Mouse (Mus musculus): ENCODE data around the gene Preb. TPM values are rescaled to one million over a fixed set of nuclear protein-coding genes. Genes with fewer than 3 reads are reported as not detected.
A peak's percentile ranks its signal among the peaks of the same experiment; 100 is the strongest.

Preb gene
- polyA plus RNA-seq, 1 experiment from 2014 or later: 121 TPM

- WGBS: 90% methylated on average over 6 of the region's 6 CpGs
These were observed 8.5 kb downstream of the Preb start for GRCm38 (mm10) chr5:30951706-30952105.

GRCm38 (mm10) chr5:30950922-30951321, 9.2 kb downstream of the Preb start:
- 90% methylated on average over 2 of the region's 2 CpGs for WGBS
- H3K27ac ChIP-seq (replicated peaks): no peak overlapping the region
- H3K4me1 ChIP-seq: peaks cover 15% of the 10 kb centered on the region
- no peak overlapping the region for H3K4me2 ChIP-seq (replicated peaks)
- no peaks in the 10 kb centered on the region for H3K9me3 ChIP-seq
- peaks cover 37% of the 10 kb centered on the region for H3K36me3 ChIP-seq
- ATAC-seq (ENCODE audit: low FRiP score, low read depth): no peak
- peaks cover 26% of the 10 kb centered on the region for H3K27me3 ChIP-seq
- H3K4me3 ChIP-seq: no peak overlapping the region
- no peak overlapping the region for H3K9ac ChIP-seq (replicated peaks)

More at GRCm38 (mm10) chr5:30951706-30952105, 8.5 kb downstream of the Preb start:
- no peaks in the 10 kb centered on the region for H3K9me3 ChIP-seq
- no peak overlapping the region for H3K4me2 ChIP-seq (replicated peaks)
- peaks cover 20% of the 10 kb centered on the region; the same call in 1 of the 2 replicates for H3K27me3 ChIP-seq
- peaks cover 40% of the 10 kb centered on the region for H3K36me3 ChIP-seq
- no peak for ATAC-seq (ENCODE audit: low FRiP score, low read depth)
- no peak overlapping the region for H3K9ac ChIP-seq (replicated peaks)
- no peak overlapping the region for H3K4me3 ChIP-seq
- no peak overlapping the region for H3K27ac ChIP-seq (replicated peaks)
- peaks cover 15% of the 10 kb centered on the region for H3K4me1 ChIP-seq

GRCm38 (mm10) chr5:30950451-30950850, 9.7 kb downstream of the Preb start:
- H3K27ac ChIP-seq (replicated peaks): peak overlapping the region; percentile 35; the same call in 1 of the 2 replicates
- peak overlapping the region; percentile 69 for H3K4me2 ChIP-seq (replicated peaks)
- peaks cover 15% of the 10 kb centered on the region for H3K4me1 ChIP-seq
- H3K4me3 ChIP-seq: peak overlapping the region; percentile 51
- no peaks in the 10 kb centered on the region for H3K9me3 ChIP-seq
- WGBS: 69% methylated on average over 4 of the region's 4 CpGs
- H3K36me3 ChIP-seq: peaks cover 33% of the 10 kb centered on the region
- peak; percentile 5; the same call in 1 of the 2 replicates for ATAC-seq (ENCODE audit: low FRiP score, low read depth)
- peak overlapping the region; percentile 46 for H3K9ac ChIP-seq (replicated peaks)
- H3K27me3 ChIP-seq: peaks cover 30% of the 10 kb centered on the region

GRCm38 (mm10) chr5:30949654-30950326, 10.4 kb downstream of the Preb start:
- H3K36me3 ChIP-seq: peaks cover 26% of the 10 kb centered on the region
- H3K4me1 ChIP-seq: peaks cover 21% of the 10 kb centered on the region
- ATAC-seq (ENCODE audit: low FRiP score, low read depth): peak; percentile 90
- H3K27me3 ChIP-seq: peaks cover 35% of the 10 kb centered on the region
- H3K9ac ChIP-seq (replicated peaks): peak overlapping the region; percentile 46
- H3K27ac ChIP-seq (replicated peaks): peak overlapping the region; percentile 62
- under 1% methylated on average over 31 of the region's 31 CpGs for WGBS
- H3K4me2 ChIP-seq (replicated peaks): peak overlapping the region; percentile 69
- peak overlapping the region; percentile 51 for H3K4me3 ChIP-seq
- no peaks in the 10 kb centered on the region for H3K9me3 ChIP-seq

GRCm38 (mm10) chr5:30948620-30949019, 11.5 kb downstream of the Preb start:
- H3K4me2 ChIP-seq (replicated peaks): no peak overlapping the region
- ATAC-seq (ENCODE audit: low FRiP score, low read depth): no peak
- H3K27me3 ChIP-seq: peaks cover 41% of the 10 kb centered on the region
- H3K9ac ChIP-seq (replicated peaks): no peak overlapping the region
- H3K4me1 ChIP-seq: peaks cover 21% of the 10 kb centered on the region
- H3K27ac ChIP-seq (replicated peaks): no peak overlapping the region
- H3K4me3 ChIP-seq: no peak overlapping the region
- WGBS: 80% methylated on average over 5 of the region's 5 CpGs
- peaks cover 14% of the 10 kb centered on the region for H3K36me3 ChIP-seq
- no peaks in the 10 kb centered on the region for H3K9me3 ChIP-seq

- Histone ChIP-seq H3K4me3 (peak within 1 kb of the TSS; percentile 56), H3K27ac (replicated peaks) (no peak within 1 kb of the TSS), H3K9ac (replicated peaks) (peak within 1 kb of the TSS; percentile 65), H3K36me3 (no peaks in the 10 kb centered on the region), H3K27me3 (peaks cover 41% of the 10 kb centered on the region), H3K4me2 (replicated peaks) (peak within 1 kb of the TSS; percentile 92), H3K9me3 (no peaks in the 10 kb centered on the region), H3K4me1 (peaks cover 16% of the 10 kb centered on the region)
- WGBS: 4% methylated on average over 44 of the region's 44 CpGs
- peak; percentile 52 for ATAC-seq (ENCODE audit: low FRiP score, low read depth)
These were observed 15.0 kb downstream of the Preb start, which contains the start of gene Cgref1 for GRCm38 (mm10) chr5:30944956-30945781. TSS of gene Cgref1 (minus strand) at chr5:30945591.

GRCm38 (mm10) chr5:30944344-30944743, 15.8 kb downstream of the Preb start:
- Histone ChIP-seq H3K4me3 (no peak overlapping the region), H3K27ac (replicated peaks) (no peak overlapping the region), H3K9ac (replicated peaks) (no peak overlapping the region), H3K36me3 (no peaks in the 10 kb centered on the region), H3K27me3 (peaks cover 41% of the 10 kb centered on the region), H3K4me2 (replicated peaks) (no peak overlapping the region), H3K9me3 (no peaks in the 10 kb centered on the region), H3K4me1 (peaks cover 11% of the 10 kb centered on the region)
- ATAC-seq (ENCODE audit: low FRiP score, low read depth): no peak
- 87% methylated on average over 6 of the region's 6 CpGs for WGBS

- Histone ChIP-seq H3K9me3 (no peaks in the 10 kb centered on the region), H3K27me3 (peaks cover 30% of the 10 kb centered on the region), H3K4me2 (replicated peaks) (no peak overlapping the region), H3K4me1 (peaks cover 6% of the 10 kb centered on the region), H3K27ac (replicated peaks) (no peak overlapping the region), H3K9ac (replicated peaks) (no peak overlapping the region), H3K36me3 (no peaks in the 10 kb centered on the region), H3K4me3 (no peak overlapping the region)
- ATAC-seq (ENCODE audit: low FRiP score, low read depth): no peak
- WGBS: 96% methylated on average over 2 of the region's 2 CpGs
These were observed 17.2 kb downstream of the Preb start for GRCm38 (mm10) chr5:30943004-30943403.

GRCm38 (mm10) chr5:30934725-30935461, 25.3 kb downstream of the Preb start:
- Histone ChIP-seq H3K27ac (replicated peaks) (no peak overlapping the region), H3K4me1 (no peaks in the 10 kb centered on the region), H3K9me3 (no peaks in the 10 kb centered on the region), H3K9ac (replicated peaks) (no peak overlapping the region), H3K4me3 (no peak overlapping the region), H3K36me3 (no peaks in the 10 kb centered on the region), H3K27me3 (0 out of 2 replicates have a peak, but pooled peaks cover 5% of the 10 kb centered on the region), H3K4me2 (replicated peaks) (no peak overlapping the region)
- 93% methylated on average over 5 of the region's 5 CpGs for WGBS
- no peak for ATAC-seq (ENCODE audit: low FRiP score, low read depth)

- Histone ChIP-seq H3K27me3 (0 out of 2 replicates have a peak, but pooled peaks cover 5% of the 10 kb centered on the region), H3K4me2 (replicated peaks) (no peak overlapping the region), H3K4me1 (no peaks in the 10 kb centered on the region), H3K36me3 (no peaks in the 10 kb centered on the region), H3K27ac (replicated peaks) (no peak overlapping the region), H3K9me3 (no peaks in the 10 kb centered on the region), H3K4me3 (no peak overlapping the region), H3K9ac (replicated peaks) (no peak overlapping the region)
- no peak for ATAC-seq (ENCODE audit: low FRiP score, low read depth)
- WGBS: 60% methylated on average over 5 of the region's 5 CpGs
These were observed 26.5 kb downstream of the Preb start for GRCm38 (mm10) chr5:30933705-30934104.

GRCm38 (mm10) chr5:30931378-30931777, 28.8 kb downstream of the Preb start:
- Histone ChIP-seq H3K4me1 (no peaks in the 10 kb centered on the region), H3K9me3 (no peaks in the 10 kb centered on the region), H3K4me2 (replicated peaks) (no peak overlapping the region), H3K4me3 (no peak overlapping the region), H3K27ac (replicated peaks) (no peak overlapping the region), H3K9ac (replicated peaks) (no peak overlapping the region), H3K27me3 (0 out of 2 replicates have a peak, but pooled peaks cover 5% of the 10 kb centered on the region), H3K36me3 (no peaks in the 10 kb centered on the region)
- no peak for ATAC-seq (ENCODE audit: low FRiP score, low read depth)
- 92% methylated on average over 4 of the region's 4 CpGs for WGBS
